Mouse (Mus musculus) lung, embryonic 16.5 days (tissue): ENCODE data around the gene Agap2. TPM values are rescaled to one million over a fixed set of nuclear protein-coding genes. Genes with fewer than 3 reads are reported as not detected.

Source experiments
- polyA plus RNA-seq: library from polyadenylated mRNA; unstranded; fragments of >200 nt; fragmentation: Nextera tagmentation; extraction: Ambion mirVana; gene quantifications from 2 replicates; pipeline ENCODE4 v1.2.1, GENCODE M21; 2015

Gene Agap2
- polyA plus RNA-seq, 1 experiment from 2014 or later: 0.04 TPM

Other genes with a start within 250 kb of the Agap2 start
- 13.8 and 14.0 TPM in 2 replicates for gene Atp23, start 173.9 kb upstream of the Agap2 start, polyA plus RNA-seq
- gene Ctdsp2, start 96.6 kb upstream of the Agap2 start, polyA plus RNA-seq: 66.2 and 72.0 TPM in 2 replicates
- 0.20 and 0.33 TPM in 2 replicates for gene Avil, start 74.6 kb upstream of the Agap2 start, polyA plus RNA-seq
- 69.3 and 71.6 TPM in 2 replicates for gene Tsfm, start 44.4 kb upstream of the Agap2 start, polyA plus RNA-seq
- 37.5 and 39.9 TPM in 2 replicates for gene Mettl1, start 33.9 kb upstream of the Agap2 start, polyA plus RNA-seq
- gene Eef1akmt3, start 33.8 kb upstream of the Agap2 start, polyA plus RNA-seq: 0.29 and 0.36 TPM in 2 replicates
- 0.11 and 0.38 TPM in 2 replicates for gene Cyp27b1, start 27.0 kb upstream of the Agap2 start, polyA plus RNA-seq
- gene March9, start 15.1 kb upstream of the Agap2 start, polyA plus RNA-seq: 0.46 and 0.53 TPM in 2 replicates
- gene Cdk4, start 11.8 kb upstream of the Agap2 start, polyA plus RNA-seq: 1,550 and 1,646 TPM in 2 replicates
- gene Tspan31, start 5.0 kb upstream of the Agap2 start, polyA plus RNA-seq: 165 and 169 TPM in 2 replicates
- 108 and 111 TPM in 2 replicates for gene Os9, start 45.8 kb downstream of the Agap2 start, polyA plus RNA-seq
- gene B4galnt1, start 89.9 kb downstream of the Agap2 start, polyA plus RNA-seq: 3.5 and 5.2 TPM in 2 replicates
- gene Slc26a10, start 105.4 kb downstream of the Agap2 start, polyA plus RNA-seq: 0.88 and 1.1 TPM in 2 replicates
- gene Arhgef25, start 114.8 kb downstream of the Agap2 start, polyA plus RNA-seq: 60.3 and 65.0 TPM in 2 replicates
- gene Dtx3, start 120.4 kb downstream of the Agap2 start, polyA plus RNA-seq: 72.9 and 74.8 TPM in 2 replicates
- gene Pip4k2c, start 136.3 kb downstream of the Agap2 start, polyA plus RNA-seq: 30.0 and 30.8 TPM in 2 replicates
- 1.2 TPM in 2 replicates for gene Kif5a, start 188.1 kb downstream of the Agap2 start, polyA plus RNA-seq
- 183 and 194 TPM in 2 replicates for gene Dctn2, start 191.1 kb downstream of the Agap2 start, polyA plus RNA-seq
- 10.6 and 15.2 TPM in 2 replicates for gene Mbd6, start 213.7 kb downstream of the Agap2 start, polyA plus RNA-seq
- 86.1 and 93.9 TPM in 2 replicates for gene Mars, start 236.5 kb downstream of the Agap2 start, polyA plus RNA-seq
- gene Arhgap9, start 246.7 kb downstream of the Agap2 start, polyA plus RNA-seq: 5.5 and 6.9 TPM in 2 replicates